In the genomic region with DNA sequence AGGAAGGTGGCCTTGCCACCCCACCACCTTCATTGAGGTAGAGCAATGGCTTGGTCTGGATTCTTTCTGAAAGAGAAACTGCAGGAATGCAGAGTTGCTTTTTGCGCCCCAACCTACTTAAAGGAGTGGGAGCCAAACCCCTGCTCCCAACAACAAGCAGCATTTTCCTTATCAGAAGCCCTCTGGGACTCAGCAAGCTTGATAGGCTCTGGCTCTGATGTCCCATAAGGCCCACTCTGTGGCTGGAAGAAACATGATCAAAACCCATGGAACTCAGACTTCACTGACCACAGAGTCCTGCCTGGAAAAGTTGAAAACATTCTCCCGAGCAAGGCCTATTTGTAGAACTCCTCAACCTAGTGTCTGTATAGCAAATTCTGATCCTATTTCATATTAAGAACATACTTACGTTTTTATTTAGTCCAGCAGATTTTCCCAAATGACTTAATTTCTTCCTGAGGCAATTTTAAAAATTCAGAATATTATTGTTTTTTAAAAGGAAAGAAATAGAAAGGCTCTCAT, we compare ENCODE assay signal across 16 mouse cellular contexts.
A peak's percentile ranks its signal among the peaks of the same experiment; 100 is the strongest.
DNase-seq lines count a peak whose midpoint lies in the region; ATAC-seq and TF ChIP-seq lines count a peak whose summit lies in the region.
"Had no signal": no experiment of that assay in that cellular context is flagged by ENCODE, and none has a peak within 500 bp of the region (broad histone marks: within the 10 kb centered on the region; RNA-seq: fewer than 3 reads in every experiment).

No protein-coding gene starts in this region.

- H3K9me3 ChIP-seq in forebrain, embryonic 16.5 days (ENCODE audit: control insufficient read depth, low read length), result no peaks in the 10 kb centered on the region
- no peaks in the 10 kb centered on the region for H3K9me3 ChIP-seq in midbrain, embryonic 11.5 days (ENCODE audit: control insufficient read depth, low read length)
- H3K9me3 ChIP-seq: embryonic facial prominence, embryonic 15.5 days had no signal

- no peak for DNase-seq in layer of hippocampus, adult 2 months (ENCODE audit: low spot score in 2 of 2)
- no peak for DNase-seq in layer of hippocampus, adult 9-11 months
- peak; percentile 92 for DNase-seq in midbrain, embryonic 11.5 days (ENCODE audit: low spot score, missing footprints)
- DNase-seq in spleen, postnatal 4 days (ENCODE audit: low spot score in 2 of 2), result no peak
- no peak for DNase-seq in urinary bladder, postnatal 10 days (ENCODE audit: low spot score)
- no peak for DNase-seq in left cerebral cortex, postnatal 4 days
- DNase-seq: adrenal gland, postnatal 36 days; B cell, adult 2 months; cerebellum, adult 8-10 months; heart, postnatal 4 days; thymus, postnatal 36 days had no signal

- H3K27me3 ChIP-seq in forebrain, embryonic 16.5 days (replicated peaks; ENCODE audit: control insufficient read depth, insufficient read depth, low read length), result no peaks in the 10 kb centered on the region
- H3K27me3 ChIP-seq in midbrain, embryonic 11.5 days (ENCODE audit: control insufficient read depth, insufficient read depth, low read length), result no peaks in the 10 kb centered on the region

- H3K4me1 ChIP-seq in forebrain, embryonic 16.5 days (replicated peaks; ENCODE audit: control insufficient read depth, insufficient read depth, low read length), result peaks cover 34% of the 10 kb centered on the region
- peaks cover 13% of the 10 kb centered on the region for H3K4me1 ChIP-seq in midbrain, embryonic 11.5 days (ENCODE audit: control insufficient read depth, insufficient read depth, low read length)
- H3K4me1 ChIP-seq in olfactory bulb, adult 2 months (ENCODE audit: control insufficient read depth, insufficient read depth, low read length), result peaks cover 28% of the 10 kb centered on the region

- peak overlapping the region; percentile 99 for H3K4me2 ChIP-seq in forebrain, embryonic 16.5 days (ENCODE audit: low read length)
- peak overlapping the region; percentile 85 for H3K4me2 ChIP-seq in midbrain, embryonic 11.5 days
- H3K4me2 ChIP-seq: embryonic facial prominence, embryonic 15.5 days; liver, embryonic 11.5 days had no signal

- H3K4me3 ChIP-seq in layer of hippocampus, adult 2 months, result peak overlapping the region; percentile 13; the same call in 1 of the 2 replicates
- peak overlapping the region; percentile 80 for H3K4me3 ChIP-seq in forebrain, embryonic 16.5 days (replicated peaks; ENCODE audit: low read length)
- H3K4me3 ChIP-seq in midbrain, embryonic 11.5 days (ENCODE audit: low read depth, low read length), result peak overlapping the region; percentile 48
- H3K4me3 ChIP-seq in olfactory bulb, adult 2 months (ENCODE audit: insufficient read depth, low read depth, low read length), result peak overlapping the region; percentile 17
- H3K4me3 ChIP-seq: embryonic facial prominence, embryonic 15.5 days had no signal

- no peak for TF ChIP-seq POLR2A in olfactory bulb, adult 2 months (IDR thresholded peaks at IDR 0.05; ENCODE audit: insufficient read depth, low read depth, low read length)

- peak overlapping the region; percentile 96 for H3K27ac ChIP-seq in layer of hippocampus, adult 2 months
- peak overlapping the region; percentile 97 for H3K27ac ChIP-seq in forebrain, embryonic 16.5 days (ENCODE audit: low read length)
- H3K27ac ChIP-seq in midbrain, embryonic 11.5 days (ENCODE audit: low read depth, low read length), result peak overlapping the region; percentile 100
- H3K27ac ChIP-seq in olfactory bulb, adult 2 months (ENCODE audit: insufficient read depth, low read depth, low read length), result peak overlapping the region; percentile 99
- H3K27ac ChIP-seq: embryonic facial prominence, embryonic 15.5 days had no signal

- peak overlapping the region; percentile 51 for H3K9ac ChIP-seq in forebrain, embryonic 16.5 days (replicated peaks; ENCODE audit: low read depth, low read length)
- peak overlapping the region; percentile 100 for H3K9ac ChIP-seq in midbrain, embryonic 11.5 days (ENCODE audit: low read length)
- H3K9ac ChIP-seq: embryonic facial prominence, embryonic 15.5 days had no signal

- intact Hi-C loops in left cerebral cortex, postnatal 4 days (cut with DNase I), result no loop called here

- H3K36me3 ChIP-seq in forebrain, embryonic 16.5 days (ENCODE audit: control insufficient read depth, insufficient read depth), result no peaks in the 10 kb centered on the region
- no peaks in the 10 kb centered on the region for H3K36me3 ChIP-seq in midbrain, embryonic 11.5 days (ENCODE audit: control insufficient read depth, insufficient read depth, low read length)
- H3K36me3 ChIP-seq: embryonic facial prominence, embryonic 15.5 days; G1E had no signal

- ATAC-seq in forebrain, embryonic 16.5 days, result no peak
- no peak for ATAC-seq in midbrain, embryonic 11.5 days (ENCODE audit: low FRiP score)

- no peak for TF ChIP-seq CTCF in layer of hippocampus, adult 2 months (conservative IDR thresholded peaks at IDR 0.05)
- no peak for TF ChIP-seq CTCF in olfactory bulb, adult 2 months (IDR thresholded peaks at IDR 0.05; ENCODE audit: insufficient read depth, low read depth, low read length)

- 45% methylated on average over 3 of the region's 3 CpGs for WGBS in forebrain, embryonic 16.5 days
- WGBS in midbrain, embryonic 11.5 days, result 16% methylated on average over 3 of the region's 3 CpGs
- 38% methylated on average over 3 of the region's 3 CpGs for WGBS in olfactory bulb, adult 2 months

Comparison
In these comparisons a context has a peak if more than half of its experiments do, and no peak if none do; other contexts are left out.
1. H3K4me3 ChIP-seq: peak in every context shown above with its lines; median percentile 80 in forebrain, embryonic 16.5 days; 48 in midbrain, embryonic 11.5 days; 17 in olfactory bulb, adult 2 months; 13 in layer of hippocampus, adult 2 months.